Mouse (Mus musculus) hindbrain, embryonic 16.5 days (tissue): ENCODE data around the gene Als2. TPM values are rescaled to one million over a fixed set of nuclear protein-coding genes. Genes with fewer than 3 reads are reported as not detected.

ENCODE experiments used
- ATAC-seq: fragments of 200-750 bp; cut with Nextera tagmentation; 2 replicates; pipeline ENCODE4 v1.8.0; 2017; ENCODE audit warnings: moderate TSS enrichment, moderate library complexity
- H3K27ac ChIP-seq: fragments of 300-500 bp; sonication (generic); 2 replicates; pipeline ENCODE4 v1.5.1; 2014; ENCODE audit warnings: low read depth, mild to moderate bottlenecking, control low read depth, low read length, moderate library complexity
- H3K27me3 ChIP-seq: fragments of 300-500 bp; sonication (generic); replicated peaks from 2 replicates; pipeline ENCODE4 v1.6.1; 2014; ENCODE audit warnings: low read length; ENCODE audit not compliant: control insufficient read depth, insufficient read depth
- H3K36me3 ChIP-seq: fragments of 300-500 bp; sonication (generic); 2 replicates; pipeline ENCODE4 v1.6.1; 2014; ENCODE audit warnings: mild to moderate bottlenecking, low read length, moderate library complexity, mixed read lengths; ENCODE audit not compliant: control insufficient read depth, insufficient read depth
- H3K4me1 ChIP-seq: fragments of 300-500 bp; sonication (generic); 2 replicates; pipeline ENCODE4 v1.6.1; 2014; ENCODE audit warnings: low read depth, low read length; ENCODE audit not compliant: control insufficient read depth, insufficient read depth
- H3K4me2 ChIP-seq: fragments of 300-500 bp; sonication (generic); 2 replicates; pipeline ENCODE4 v1.6.1; 2014; ENCODE audit warnings: mild to moderate bottlenecking, low read length, control low read depth, moderate library complexity
- H3K4me3 ChIP-seq: fragments of 300-500 bp; sonication (generic); 2 replicates; pipeline ENCODE4 v1.5.1; 2014; ENCODE audit warnings: mild to moderate bottlenecking, low read length, control low read depth, moderate library complexity
- H3K9ac ChIP-seq: fragments of 300-500 bp; sonication (generic); 2 replicates; pipeline ENCODE4 v1.6.1; 2014; ENCODE audit warnings: low read depth, mild to moderate bottlenecking, control low read depth, low read length, moderate library complexity
- H3K9me3 ChIP-seq: fragments of 300-500 bp; sonication (generic); 2 replicates; pipeline ENCODE4 v1.6.1; 2014; ENCODE audit warnings: mild to moderate bottlenecking, low read length, moderate library complexity; ENCODE audit not compliant: control insufficient read depth
- WGBS: fragments of 180-500 bp; shearing (Covaris S2); extraction: QIAGEN DNeasy Blood & Tissue Kit; methylation state at CpG from one replicate; pipeline ENCODE4 v1.1.7; 2014; 5-methylcytosine and 5-hydroxymethylcytosine counted together
- polyA plus RNA-seq: library from polyadenylated mRNA; unstranded; fragments of >200 nt; fragmentation: Nextera tagmentation; extraction: Ambion mirVana; gene quantifications from 2 replicates; pipeline ENCODE4 v1.2.1, GENCODE M21; 2015

Gene Als2
- polyA plus RNA-seq, 1 experiment from 2014 or later: 16.9 TPM

- H3K27me3 ChIP-seq: no peaks in the 10 kb centered on the region
- H3K9me3 ChIP-seq: no peaks in the 10 kb centered on the region
- peaks cover 15% of the 10 kb centered on the region for H3K36me3 ChIP-seq
- H3K9ac ChIP-seq: no peak overlapping the region
- H3K27ac ChIP-seq: no peak overlapping the region
- no peaks in the 10 kb centered on the region for H3K4me1 ChIP-seq
- H3K4me3 ChIP-seq: no peak overlapping the region
- no peak overlapping the region for H3K4me2 ChIP-seq
- no peak for ATAC-seq
- 90% methylated on average over 5 of the region's 5 CpGs for WGBS
Measured at GRCm38 (mm10) chr1:59200960-59201359, 36.1 kb downstream of the Als2 start.

GRCm38 (mm10) chr1:59194979-59195378 lies 42.1 kb downstream of the Als2 start:
- Histone ChIP-seq H3K4me3 (no peak overlapping the region), H3K9me3 (no peaks in the 10 kb centered on the region), H3K36me3 (peaks cover 11% of the 10 kb centered on the region), H3K27me3 (no peaks in the 10 kb centered on the region), H3K4me1 (no peaks in the 10 kb centered on the region), H3K4me2 (no peak overlapping the region), H3K9ac (no peak overlapping the region), H3K27ac (no peak overlapping the region)
- WGBS: 74% methylated on average over 6 of the region's 6 CpGs
- no peak for ATAC-seq

- WGBS: 85% methylated on average over 5 of the region's 5 CpGs
- no peaks in the 10 kb centered on the region for H3K27me3 ChIP-seq
Measured at GRCm38 (mm10) chr1:59187786-59188185, 49.2 kb downstream of the Als2 start.

GRCm38 (mm10) chr1:59186317-59186716 lies 50.7 kb downstream of the Als2 start:
- WGBS: 87% methylated on average over 10 of the region's 10 CpGs
- H3K9me3 ChIP-seq: no peaks in the 10 kb centered on the region
- no peaks in the 10 kb centered on the region for H3K27me3 ChIP-seq
- peaks cover 21% of the 10 kb centered on the region for H3K36me3 ChIP-seq
- ATAC-seq: no peak
- no peak overlapping the region for H3K27ac ChIP-seq
- no peak overlapping the region for H3K4me3 ChIP-seq
- no peak overlapping the region for H3K4me2 ChIP-seq
- H3K4me1 ChIP-seq: no peaks in the 10 kb centered on the region
- H3K9ac ChIP-seq: no peak overlapping the region

More at GRCm38 (mm10) chr1:59187786-59188185, 49.2 kb downstream of the Als2 start:
- H3K36me3 ChIP-seq: peaks cover 21% of the 10 kb centered on the region
- ATAC-seq: no peak
- H3K9me3 ChIP-seq: no peaks in the 10 kb centered on the region
- H3K9ac ChIP-seq: no peak overlapping the region
- H3K27ac ChIP-seq: no peak overlapping the region
- H3K4me2 ChIP-seq: no peak overlapping the region
- no peak overlapping the region for H3K4me3 ChIP-seq
- H3K4me1 ChIP-seq: no peaks in the 10 kb centered on the region

GRCm38 (mm10) chr1:59185410-59185809 lies 51.6 kb downstream of the Als2 start:
- no peak overlapping the region for H3K4me3 ChIP-seq
- ATAC-seq: no peak
- no peak overlapping the region for H3K27ac ChIP-seq
- WGBS: 92% methylated on average over 9 of the region's 9 CpGs
- H3K4me2 ChIP-seq: no peak overlapping the region
- no peaks in the 10 kb centered on the region for H3K27me3 ChIP-seq
- no peak overlapping the region for H3K9ac ChIP-seq
- H3K4me1 ChIP-seq: no peaks in the 10 kb centered on the region
- H3K36me3 ChIP-seq: peaks cover 16% of the 10 kb centered on the region
- H3K9me3 ChIP-seq: no peaks in the 10 kb centered on the region

- Histone ChIP-seq H3K4me1 (no peaks in the 10 kb centered on the region), H3K4me3 (no peak overlapping the region), H3K4me2 (no peak overlapping the region), H3K9me3 (no peaks in the 10 kb centered on the region), H3K27me3 (no peaks in the 10 kb centered on the region), H3K36me3 (peaks cover 24% of the 10 kb centered on the region), H3K27ac (no peak overlapping the region), H3K9ac (no peak overlapping the region)
- no peak for ATAC-seq
- 94% methylated on average over 4 of the region's 4 CpGs for WGBS
Measured at GRCm38 (mm10) chr1:59183045-59183444, 54.0 kb downstream of the Als2 start.

- Histone ChIP-seq H3K36me3 (peaks cover 30% of the 10 kb centered on the region), H3K27me3 (no peaks in the 10 kb centered on the region)
Measured at GRCm38 (mm10) chr1:59182373-59182772, 54.7 kb downstream of the Als2 start.

GRCm38 (mm10) chr1:59180003-59180402 lies 57.0 kb downstream of the Als2 start:
- Histone ChIP-seq H3K9me3 (no peaks in the 10 kb centered on the region), H3K4me3 (no peak overlapping the region), H3K27me3 (no peaks in the 10 kb centered on the region), H3K9ac (no peak overlapping the region), H3K4me1 (no peaks in the 10 kb centered on the region), H3K36me3 (peaks cover 32% of the 10 kb centered on the region), H3K27ac (no peak overlapping the region), H3K4me2 (no peak overlapping the region)
- 91% methylated on average over 3 of the region's 3 CpGs for WGBS
- no peak for ATAC-seq

More at GRCm38 (mm10) chr1:59182373-59182772, 54.7 kb downstream of the Als2 start:
- Histone ChIP-seq H3K9me3 (no peaks in the 10 kb centered on the region), H3K9ac (no peak overlapping the region), H3K4me1 (no peaks in the 10 kb centered on the region), H3K4me3 (no peak overlapping the region), H3K4me2 (no peak overlapping the region), H3K27ac (no peak overlapping the region)
- no peak for ATAC-seq
- WGBS: 92% methylated on average over 2 of the region's 2 CpGs

- no peak overlapping the region for H3K27ac ChIP-seq
- H3K36me3 ChIP-seq: peaks cover 33% of the 10 kb centered on the region
Measured at GRCm38 (mm10) chr1:59178401-59178800, 58.6 kb downstream of the Als2 start.

More at GRCm38 (mm10) chr1:59178401-59178800, 58.6 kb downstream of the Als2 start:
- Histone ChIP-seq H3K4me1 (no peaks in the 10 kb centered on the region), H3K4me2 (no peak overlapping the region), H3K4me3 (no peak overlapping the region), H3K27me3 (no peaks in the 10 kb centered on the region), H3K9me3 (no peaks in the 10 kb centered on the region), H3K9ac (no peak overlapping the region)
- no peak for ATAC-seq
- 92% methylated on average over 10 of the region's 10 CpGs for WGBS
